Mouse (Mus musculus) limb, embryonic 14.5 days (tissue): ENCODE measurements around the gene Olfr596. TPM values are rescaled to one million over a fixed set of nuclear protein-coding genes. Genes with fewer than 3 reads are reported as not detected.
"Not testable (repeated sequence)": the region's sequence is repeated elsewhere in the genome, so short reads cannot be mapped to it uniquely, and the experiment has no call there.

ENCODE experiments used
- ATAC-seq: fragments of 200-750 bp; cut with Nextera tagmentation; 2 replicates; pipeline ENCODE4 v1.8.0; 2017; ENCODE audit warnings: low read depth, moderate number of reproducible peaks, moderate TSS enrichment; ENCODE audit not compliant: low FRiP score
- DNase-seq: peaks from one replicate; pipeline ENCODE4 v3.0.0-alpha.2; 2015; ENCODE audit warnings: low spot score
- H3K27ac ChIP-seq: fragments of 300-500 bp; sonication (generic); replicated peaks from 2 replicates; pipeline ENCODE4 v1.5.1; 2014; ENCODE audit warnings: low read depth, mild to moderate bottlenecking, low read length, moderate library complexity, mixed read lengths
- H3K27me3 ChIP-seq: fragments of 300-500 bp; sonication (generic); 2 replicates; pipeline ENCODE4 v1.6.1; 2014; ENCODE audit warnings: low read length, mixed read lengths; ENCODE audit not compliant: control insufficient read depth, insufficient read depth
- H3K36me3 ChIP-seq: fragments of 300-500 bp; sonication (generic); 2 replicates; pipeline ENCODE4 v1.6.1; 2014; ENCODE audit warnings: mild to moderate bottlenecking, low read length, moderate library complexity, mixed read lengths; ENCODE audit not compliant: control insufficient read depth, insufficient read depth
- H3K4me1 ChIP-seq: fragments of 300-500 bp; sonication (generic); 2 replicates; pipeline ENCODE4 v1.6.1; 2014; ENCODE audit warnings: antibody characterized with exemption, low read length, mixed read lengths; ENCODE audit not compliant: control insufficient read depth, insufficient read depth
- H3K4me2 ChIP-seq: fragments of 300-500 bp; sonication (generic); replicated peaks from 2 replicates; pipeline ENCODE4 v1.6.1; 2014; ENCODE audit warnings: low read depth, mild to moderate bottlenecking, low read length, moderate library complexity; ENCODE audit not compliant: severe bottlenecking
- H3K4me3 ChIP-seq: fragments of 300-500 bp; sonication (generic); replicated peaks from 2 replicates; pipeline ENCODE4 v1.5.1; 2014; ENCODE audit warnings: low read length
- H3K9ac ChIP-seq: fragments of 300-500 bp; sonication (generic); 2 replicates; pipeline ENCODE4 v1.6.1; 2014; ENCODE audit warnings: mild to moderate bottlenecking, low read depth, low read length, moderate library complexity; ENCODE audit not compliant: severe bottlenecking
- H3K9me3 ChIP-seq: fragments of 300-500 bp; sonication (generic); 2 replicates; pipeline ENCODE4 v1.6.1; 2016; ENCODE audit warnings: low read length; ENCODE audit not compliant: control insufficient read depth
- POLR2A ChIP-seq: fragments of 200-500 bp; IDR thresholded peaks from 2 replicates; pipeline ENCODE4 v1.8.0; 2012; ENCODE audit warnings: inconsistent platforms, mild to moderate bottlenecking, moderate library complexity, borderline replicate concordance; ENCODE audit not compliant: insufficient read depth, insufficient read length; ENCODE audit errors: extremely low read depth
- WGBS: fragments of 180-500 bp; shearing (Covaris S2); extraction: QIAGEN DNeasy Blood & Tissue Kit; methylation state at CpG from one replicate; pipeline ENCODE4 v1.1.7; 2014; 5-methylcytosine and 5-hydroxymethylcytosine counted together
- microRNA-seq: library from miRNA; unstranded; fragments of <30 nt; microRNA quantifications from one replicate; pipeline ENCODE4, GENCODE M21; 2016
- polyA plus RNA-seq, 2 experiments: library from polyadenylated mRNA; depleted of rRNA in 1 of 2; stranded (reverse) in 1 of 2; unstranded in 1 of 2; fragments of >200 nt; fragmentation: Nextera tagmentation in 1 of 2; extraction: Ambion mirVana in 1 of 2; gene quantifications; 2 replicates each; pipeline versions ENCODE4 v1.2.1 to v1.2.3; 2012 to 2014

Olfr596 gene
- polyA plus RNA-seq (2012; rRNA removed) (not detected in 2 replicates), polyA plus RNA-seq (2014; fragmentation: Nextera tagmentation; extraction: Ambion mirVana) (not detected in 2 replicates)

DNA sequence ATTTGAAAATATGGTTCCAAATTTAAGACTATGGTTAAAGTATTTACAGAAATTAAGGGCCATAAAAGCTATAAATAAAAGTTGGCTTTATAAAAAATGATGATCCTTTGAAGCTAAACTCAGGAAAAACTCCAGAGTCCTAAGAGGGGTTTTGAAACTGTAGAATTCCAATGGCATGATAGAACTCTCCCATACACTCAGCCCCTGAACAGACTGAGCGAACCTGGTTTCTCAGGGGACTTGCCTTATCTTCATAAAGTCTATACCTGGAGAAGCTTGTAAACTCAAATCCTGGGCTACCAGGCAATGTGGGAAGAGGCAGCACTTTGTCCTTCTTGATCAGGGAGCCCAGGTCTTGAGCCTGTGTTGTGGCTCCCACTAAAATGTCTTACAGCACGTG lies at the start of gene Olfr596:
Gene Olfr596, plus strand, starts transcription at position 301 of the 400 bp plus-strand sequence.
- not testable (repeated sequence) for DNase-seq, H3K4me2 ChIP-seq, H3K27ac ChIP-seq, H3K4me1 ChIP-seq, H3K36me3 ChIP-seq, H3K9ac ChIP-seq, H3K27me3 ChIP-seq, ATAC-seq, H3K4me3 ChIP-seq, H3K9me3 ChIP-seq
- WGBS: 81% methylated on average over 2 of the region's 2 CpGs

DNA sequence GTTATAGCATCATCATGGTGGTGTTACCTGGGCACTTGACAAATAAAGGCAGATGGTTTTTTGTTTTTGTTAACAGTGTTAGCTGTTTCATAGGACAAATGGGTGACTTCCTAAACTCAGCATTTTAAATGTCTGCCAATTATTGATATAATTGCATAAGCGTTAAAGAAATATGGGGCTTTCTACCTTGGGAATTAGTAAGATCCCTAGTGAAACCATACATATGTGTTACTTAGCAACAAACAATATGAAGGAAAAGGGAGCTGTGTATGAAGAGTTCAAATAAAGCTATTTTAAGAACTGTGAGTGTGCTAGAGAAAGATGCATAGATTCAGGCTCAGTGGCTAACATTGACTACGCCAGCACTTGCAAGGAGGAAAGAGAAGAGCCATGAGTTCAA lies 10.6 kb downstream of the Olfr596 start, which contains the start of gene Olfr597:
Gene Olfr597, plus strand, starts transcription at position 301 of the 400 bp plus-strand sequence.
- not testable (repeated sequence) for H3K4me2 ChIP-seq, H3K27ac ChIP-seq, H3K27me3 ChIP-seq, H3K36me3 ChIP-seq, H3K9me3 ChIP-seq, H3K9ac ChIP-seq, H3K4me1 ChIP-seq, DNase-seq, H3K4me3 ChIP-seq, ATAC-seq
- WGBS: 88% methylated on average over 2 of the region's 2 CpGs

DNA sequence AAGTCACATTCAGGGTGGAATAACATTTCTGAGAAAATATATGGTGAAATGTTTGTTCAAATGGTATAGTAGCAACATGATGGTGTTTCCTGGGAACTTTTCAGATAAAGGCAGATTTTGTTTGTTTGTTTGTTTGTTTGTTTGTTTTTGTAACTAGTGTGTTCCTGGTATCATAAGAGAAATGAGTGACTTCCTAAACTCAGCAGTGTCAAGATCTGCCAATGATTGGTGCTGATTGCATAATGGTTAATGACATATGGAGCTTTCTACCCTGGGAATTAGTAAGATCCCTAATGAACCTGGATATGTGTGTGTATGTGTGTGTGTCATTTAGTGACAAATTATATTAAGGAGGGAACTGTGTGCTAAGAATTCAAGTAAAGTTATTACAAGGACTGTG lies 17.8 kb downstream of the Olfr596 start, which contains the start of gene Olfr598:
Gene Olfr598, plus strand, starts transcription at position 301 of the 400 bp plus-strand sequence.
- ATAC-seq (no peak), DNase-seq (no peak)
- no peaks in the 10 kb centered on the region for H3K27me3 ChIP-seq
- no peak within 1 kb of the TSS for H3K4me3 ChIP-seq
- no peak for TF ChIP-seq POLR2A
- no peak within 1 kb of the TSS for H3K9ac ChIP-seq
- no peaks in the 10 kb centered on the region for H3K9me3 ChIP-seq
- H3K27ac ChIP-seq: no peak within 1 kb of the TSS
- H3K36me3 ChIP-seq: no peaks in the 10 kb centered on the region
- H3K4me1 ChIP-seq: no peaks in the 10 kb centered on the region
- H3K4me2 ChIP-seq: no peak within 1 kb of the TSS

DNA sequence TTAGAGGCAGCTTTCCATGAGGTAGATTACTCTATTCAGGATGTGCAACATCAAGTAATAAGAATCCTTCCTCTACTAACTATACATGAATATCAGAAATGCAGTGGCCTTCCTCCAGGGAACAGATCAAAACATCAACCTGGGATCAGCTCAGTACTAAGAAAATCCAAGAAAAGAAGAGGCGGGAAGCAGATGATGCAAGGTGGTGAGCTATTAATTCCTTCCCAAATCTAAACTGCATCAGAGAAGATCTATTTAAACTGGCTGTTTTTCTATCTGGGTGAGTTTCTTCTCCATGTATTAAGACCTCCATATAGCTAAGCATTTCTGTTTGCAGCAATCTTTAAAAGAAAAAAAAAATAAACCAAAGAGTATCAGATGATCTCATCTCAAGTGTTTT lies 30.2 kb downstream of the Olfr596 start, which contains the start of gene Olfr599:
Gene Olfr599, plus strand, starts transcription at position 301 of the 400 bp plus-strand sequence.
- DNase-seq (no peak), ATAC-seq (no peak)
- no peaks in the 10 kb centered on the region for H3K4me1 ChIP-seq
- H3K9me3 ChIP-seq: no peaks in the 10 kb centered on the region
- H3K4me2 ChIP-seq: no peak within 1 kb of the TSS
- H3K27ac ChIP-seq: no peak within 1 kb of the TSS
- H3K9ac ChIP-seq: no peak within 1 kb of the TSS
- no peaks in the 10 kb centered on the region for H3K36me3 ChIP-seq
- no peak within 1 kb of the TSS for H3K4me3 ChIP-seq
- no peaks in the 10 kb centered on the region for H3K27me3 ChIP-seq
- WGBS: 96% methylated on average over 1 of the region's 1 CpGs
- no peak for TF ChIP-seq POLR2A

DNA sequence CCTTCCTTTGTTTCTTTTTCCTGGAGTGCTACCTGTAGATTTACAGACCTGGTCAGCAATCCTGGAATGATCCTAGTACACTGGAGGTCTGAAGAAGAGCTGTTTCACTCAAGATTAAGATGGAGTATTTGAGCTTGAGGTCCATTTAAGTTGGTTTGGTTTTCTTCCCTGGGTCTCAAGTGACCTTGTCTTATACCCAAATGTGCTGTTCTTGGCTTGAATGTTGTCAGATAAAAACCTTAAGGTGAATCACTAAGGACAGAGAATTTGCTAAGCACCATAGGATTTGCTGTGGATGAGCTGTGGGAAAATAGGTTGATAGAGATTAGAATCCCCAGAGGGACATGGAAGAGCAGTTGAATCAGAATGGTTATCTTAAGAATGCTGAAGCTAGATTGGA lies 44.1 kb downstream of the Olfr596 start, which contains the start of gene Olfr600:
Gene Olfr600, minus strand, starts transcription at position 101 of the 400 bp plus-strand sequence.
- H3K9ac ChIP-seq: no peak within 1 kb of the TSS
- no peak within 1 kb of the TSS for H3K27ac ChIP-seq
- ATAC-seq (no peak), DNase-seq (no peak)
- H3K27me3 ChIP-seq: no peaks in the 10 kb centered on the region
- no peaks in the 10 kb centered on the region for H3K36me3 ChIP-seq
- H3K4me3 ChIP-seq: no peak within 1 kb of the TSS
- TF ChIP-seq POLR2A: no peak
- H3K9me3 ChIP-seq: no peaks in the 10 kb centered on the region
- H3K4me2 ChIP-seq: no peak within 1 kb of the TSS
- no peaks in the 10 kb centered on the region for H3K4me1 ChIP-seq

Small RNA genes lying within 50 kb of the gene (microRNA-seq; reads per million reads assigned to microRNA genes)
- gene Gm23550 (not detected), gene Gm25171 (not detected)

Other genes with a start within 250 kb of the Olfr596 start
- not detected in 2 replicates for gene Olfr584, start 223.8 kb upstream of the Olfr596 start, polyA plus RNA-seq (2012; rRNA removed)
- not detected in 2 replicates for gene Olfr584, start 223.8 kb upstream of the Olfr596 start, polyA plus RNA-seq (2014; fragmentation: Nextera tagmentation; extraction: Ambion mirVana)
- gene Olfr585, start 207.9 kb upstream of the Olfr596 start, polyA plus RNA-seq (2012; rRNA removed): not detected in 2 replicates
- gene Olfr585, start 207.9 kb upstream of the Olfr596 start, polyA plus RNA-seq (2014; fragmentation: Nextera tagmentation; extraction: Ambion mirVana): not detected in 2 replicates
- gene Olfr586, start 180.0 kb upstream of the Olfr596 start, polyA plus RNA-seq (2012; rRNA removed): not detected in 2 replicates
- gene Olfr586, start 180.0 kb upstream of the Olfr596 start, polyA plus RNA-seq (2014; fragmentation: Nextera tagmentation; extraction: Ambion mirVana): not detected in 2 replicates
- not detected in 2 replicates for gene Olfr588-ps1, start 164.8 kb upstream of the Olfr596 start, polyA plus RNA-seq (2012; rRNA removed)
- gene Olfr588-ps1, start 164.8 kb upstream of the Olfr596 start, polyA plus RNA-seq (2014; fragmentation: Nextera tagmentation; extraction: Ambion mirVana): not detected in 2 replicates
- not detected in 2 replicates for gene Olfr589, start 149.3 kb upstream of the Olfr596 start, polyA plus RNA-seq (2012; rRNA removed)
- not detected in 2 replicates for gene Olfr589, start 149.3 kb upstream of the Olfr596 start, polyA plus RNA-seq (2014; fragmentation: Nextera tagmentation; extraction: Ambion mirVana)
- not detected in 2 replicates for gene Olfr591, start 127.3 kb upstream of the Olfr596 start, polyA plus RNA-seq (2012; rRNA removed)
- not detected in 2 replicates for gene Olfr591, start 127.3 kb upstream of the Olfr596 start, polyA plus RNA-seq (2014; fragmentation: Nextera tagmentation; extraction: Ambion mirVana)
- gene Olfr592, start 120.8 kb upstream of the Olfr596 start, polyA plus RNA-seq (2012; rRNA removed): not detected in 2 replicates
- not detected in 2 replicates for gene Olfr592, start 120.8 kb upstream of the Olfr596 start, polyA plus RNA-seq (2014; fragmentation: Nextera tagmentation; extraction: Ambion mirVana)
- gene Olfr593, start 93.8 kb upstream of the Olfr596 start, polyA plus RNA-seq (2012; rRNA removed): not detected in 2 replicates
- not detected in 2 replicates for gene Olfr593, start 93.8 kb upstream of the Olfr596 start, polyA plus RNA-seq (2014; fragmentation: Nextera tagmentation; extraction: Ambion mirVana)
- gene Olfr594, start 88.7 kb upstream of the Olfr596 start, polyA plus RNA-seq (2012; rRNA removed): not detected in 2 replicates
- gene Olfr594, start 88.7 kb upstream of the Olfr596 start, polyA plus RNA-seq (2014; fragmentation: Nextera tagmentation; extraction: Ambion mirVana): not detected in 2 replicates
- gene Usp17ld, start 53.1 kb upstream of the Olfr596 start, polyA plus RNA-seq (2012; rRNA removed): not detected in 2 replicates
- gene Usp17ld, start 53.1 kb upstream of the Olfr596 start, polyA plus RNA-seq (2014; fragmentation: Nextera tagmentation; extraction: Ambion mirVana): not detected in 2 replicates
- not detected in 2 replicates for gene Olfr597, start 10.7 kb downstream of the Olfr596 start, polyA plus RNA-seq (2012; rRNA removed)
- gene Olfr597, start 10.7 kb downstream of the Olfr596 start, polyA plus RNA-seq (2014; fragmentation: Nextera tagmentation; extraction: Ambion mirVana): not detected in 2 replicates
- not detected in 2 replicates for gene Olfr598, start 17.9 kb downstream of the Olfr596 start, polyA plus RNA-seq (2012; rRNA removed)
- not detected in 2 replicates for gene Olfr598, start 17.9 kb downstream of the Olfr596 start, polyA plus RNA-seq (2014; fragmentation: Nextera tagmentation; extraction: Ambion mirVana)
- not detected in 2 replicates for gene Olfr599, start 30.3 kb downstream of the Olfr596 start, polyA plus RNA-seq (2012; rRNA removed)
- not detected in 2 replicates for gene Olfr599, start 30.3 kb downstream of the Olfr596 start, polyA plus RNA-seq (2014; fragmentation: Nextera tagmentation; extraction: Ambion mirVana)
- gene Olfr600, start 44.0 kb downstream of the Olfr596 start, polyA plus RNA-seq (2012; rRNA removed): not detected in 2 replicates
- gene Olfr600, start 44.0 kb downstream of the Olfr596 start, polyA plus RNA-seq (2014; fragmentation: Nextera tagmentation; extraction: Ambion mirVana): not detected in 2 replicates
- not detected in 2 replicates for gene Olfr601, start 57.0 kb downstream of the Olfr596 start, polyA plus RNA-seq (2012; rRNA removed)
- gene Olfr601, start 57.0 kb downstream of the Olfr596 start, polyA plus RNA-seq (2014; fragmentation: Nextera tagmentation; extraction: Ambion mirVana): not detected in 2 replicates
- not detected in 2 replicates for gene Olfr603, start 80.5 kb downstream of the Olfr596 start, polyA plus RNA-seq (2012; rRNA removed)
- gene Olfr603, start 80.5 kb downstream of the Olfr596 start, polyA plus RNA-seq (2014; fragmentation: Nextera tagmentation; extraction: Ambion mirVana): not detected in 2 replicates
- not detected in 2 replicates for gene Usp17lc, start 109.4 kb downstream of the Olfr596 start, polyA plus RNA-seq (2012; rRNA removed)
- gene Usp17lc, start 109.4 kb downstream of the Olfr596 start, polyA plus RNA-seq (2014; fragmentation: Nextera tagmentation; extraction: Ambion mirVana): not detected in 2 replicates
- not detected in 2 replicates for gene Olfr605, start 139.8 kb downstream of the Olfr596 start, polyA plus RNA-seq (2012; rRNA removed)
- gene Olfr605, start 139.8 kb downstream of the Olfr596 start, polyA plus RNA-seq (2014; fragmentation: Nextera tagmentation; extraction: Ambion mirVana): not detected in 2 replicates
- not detected in 2 replicates for gene Olfr606, start 143.4 kb downstream of the Olfr596 start, polyA plus RNA-seq (2012; rRNA removed)
- not detected in 2 replicates for gene Olfr606, start 143.4 kb downstream of the Olfr596 start, polyA plus RNA-seq (2014; fragmentation: Nextera tagmentation; extraction: Ambion mirVana)
- not detected in 2 replicates for gene Olfr607, start 158.5 kb downstream of the Olfr596 start, polyA plus RNA-seq (2012; rRNA removed)
- gene Olfr607, start 158.5 kb downstream of the Olfr596 start, polyA plus RNA-seq (2014; fragmentation: Nextera tagmentation; extraction: Ambion mirVana): not detected in 2 replicates
- not detected in 2 replicates for gene Olfr608, start 164.2 kb downstream of the Olfr596 start, polyA plus RNA-seq (2012; rRNA removed)
- not detected in 2 replicates for gene Olfr608, start 164.2 kb downstream of the Olfr596 start, polyA plus RNA-seq (2014; fragmentation: Nextera tagmentation; extraction: Ambion mirVana)
- gene Olfr609, start 192.4 kb downstream of the Olfr596 start, polyA plus RNA-seq (2012; rRNA removed): not detected in 2 replicates
- not detected in 2 replicates for gene Olfr609, start 192.4 kb downstream of the Olfr596 start, polyA plus RNA-seq (2014; fragmentation: Nextera tagmentation; extraction: Ambion mirVana)
- not detected in 2 replicates for gene Olfr610, start 206.5 kb downstream of the Olfr596 start, polyA plus RNA-seq (2012; rRNA removed)
- gene Olfr610, start 206.5 kb downstream of the Olfr596 start, polyA plus RNA-seq (2014; fragmentation: Nextera tagmentation; extraction: Ambion mirVana): not detected in 2 replicates
- gene Olfr611, start 215.2 kb downstream of the Olfr596 start, polyA plus RNA-seq (2012; rRNA removed): not detected in 2 replicates
- not detected in 2 replicates for gene Olfr611, start 215.2 kb downstream of the Olfr596 start, polyA plus RNA-seq (2014; fragmentation: Nextera tagmentation; extraction: Ambion mirVana)
- gene Olfr612, start 237.1 kb downstream of the Olfr596 start, polyA plus RNA-seq (2012; rRNA removed): not detected in 2 replicates
- gene Olfr612, start 237.1 kb downstream of the Olfr596 start, polyA plus RNA-seq (2014; fragmentation: Nextera tagmentation; extraction: Ambion mirVana): not detected in 2 replicates
- gene Olfr613, start 242.4 kb downstream of the Olfr596 start, polyA plus RNA-seq (2012; rRNA removed): not detected in 2 replicates
- gene Olfr613, start 242.4 kb downstream of the Olfr596 start, polyA plus RNA-seq (2014; fragmentation: Nextera tagmentation; extraction: Ambion mirVana): not detected in 2 replicates